Mouse (Mus musculus): ENCODE data around the gene 1700020N15Rik. TPM values are rescaled to one million over a fixed set of nuclear protein-coding genes. Genes with fewer than 3 reads are reported as not detected.

The 1700020N15Rik gene
- polyA plus RNA-seq (2014; fragmentation: Illumina TruSeq; extraction: RNeasy Lipid Tissue Mini Kit (QIAGEN cat#74804); ENCODE audit: low read depth, low replicate concordance): not detected

GRCm38 (mm10) chrX:69945000-69945399 lies at the start of gene 1700020N15Rik:
TSS of gene 1700020N15Rik (plus strand) at chrX:69945300.

